Mouse (Mus musculus): ENCODE results near the gene Helb. TPM values are rescaled to one million over a fixed set of nuclear protein-coding genes. Genes with fewer than 3 reads are reported as not detected.

Helb gene
- polyA plus RNA-seq, 1 experiment from 2014 or later, result 4.2 TPM

Other genes with a start within 250 kb of the Helb start
- gene Tmbim4, start 88.6 kb upstream of the Helb start, polyA plus RNA-seq (2016; fragmentation: Nextera tagmentation; extraction: Ambion mirVana), result 81.7 and 89.6 TPM in 2 replicates
- 0.69 and 0.79 TPM in 2 replicates for gene Irak3, start 89.1 kb upstream of the Helb start, polyA plus RNA-seq (2016; fragmentation: Nextera tagmentation; extraction: Ambion mirVana)
- gene Llph, start 114.1 kb upstream of the Helb start, polyA plus RNA-seq (2016; fragmentation: Nextera tagmentation; extraction: Ambion mirVana), result 51.3 and 51.9 TPM in 2 replicates

All from neural tube, embryonic 12.5 days (tissue).